Mouse (Mus musculus) retina, adult 2 months (tissue): ENCODE data around the gene Capn2.

ENCODE experiments used
- DNase-seq: peaks from one replicate; pipeline ENCODE4 v3.0.0-alpha.2; 2012; ENCODE audit warnings: low read depth, low spot score

Capn2 gene

DNA sequence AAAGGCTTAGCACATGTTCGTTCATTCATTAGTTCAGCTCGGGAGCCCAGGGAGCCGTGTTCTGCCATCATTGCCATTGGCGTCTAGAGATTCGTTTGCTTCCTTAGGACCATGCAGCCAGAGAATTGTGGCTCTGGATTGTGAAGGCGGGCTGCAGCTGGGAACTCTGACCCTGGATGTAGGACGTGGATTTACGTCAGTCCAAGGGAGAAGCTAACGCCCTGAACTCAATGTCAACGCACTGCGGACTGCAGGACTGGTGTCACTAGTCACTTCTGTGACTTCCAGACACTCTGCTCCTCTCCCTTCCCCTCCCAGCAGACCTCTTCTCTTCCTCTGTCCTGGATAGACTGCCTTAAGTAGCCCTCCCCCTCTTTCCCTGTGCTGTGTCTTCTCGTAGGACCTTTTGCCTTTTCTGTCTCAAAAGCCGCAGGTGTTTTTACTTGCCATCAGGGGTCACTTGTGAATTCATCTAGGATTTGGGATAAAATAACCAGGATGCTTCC, 9.9 kb upstream of the Capn2 start:
- DNase-seq, result no peak

DNA sequence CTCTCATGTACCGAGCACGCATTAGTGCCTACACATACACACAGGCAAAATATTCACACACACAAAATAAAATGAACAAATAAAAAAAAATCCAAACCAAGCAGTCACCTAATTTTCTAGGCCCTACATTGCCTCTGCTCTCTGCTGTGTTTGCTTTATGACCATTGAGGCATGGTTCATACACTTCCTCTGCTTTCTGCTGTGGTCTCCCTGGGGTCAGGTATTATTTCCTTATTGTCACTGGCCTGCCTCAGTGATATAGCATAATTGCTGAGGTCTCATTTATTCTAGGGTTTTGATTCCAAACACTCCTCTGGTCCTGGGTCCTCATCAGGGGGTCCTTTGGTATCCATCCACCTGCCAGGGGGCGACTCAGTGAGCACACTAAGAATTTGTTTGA, 8.2 kb upstream of the Capn2 start:
- no peak for DNase-seq

DNA sequence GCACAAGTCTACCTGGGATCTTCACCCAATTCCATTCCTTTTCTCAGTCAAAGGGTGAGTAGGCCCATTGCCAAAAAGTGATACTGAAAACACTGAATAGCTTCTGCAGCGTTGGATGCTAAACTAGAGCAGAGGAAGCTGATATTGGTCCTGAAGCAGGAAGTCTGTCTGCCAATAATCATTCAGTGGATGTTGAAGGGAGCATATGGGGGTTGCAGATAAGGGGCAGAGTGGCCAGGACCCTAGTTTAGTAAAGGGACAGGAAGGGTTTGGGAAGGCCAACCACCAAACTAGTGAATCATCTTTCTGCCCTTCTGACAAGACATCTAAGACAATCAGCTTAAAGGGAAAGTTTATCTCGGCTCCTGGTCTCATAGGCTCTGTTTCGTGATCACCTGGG, 6.3 kb upstream of the Capn2 start:
- DNase-seq, result no peak

DNA sequence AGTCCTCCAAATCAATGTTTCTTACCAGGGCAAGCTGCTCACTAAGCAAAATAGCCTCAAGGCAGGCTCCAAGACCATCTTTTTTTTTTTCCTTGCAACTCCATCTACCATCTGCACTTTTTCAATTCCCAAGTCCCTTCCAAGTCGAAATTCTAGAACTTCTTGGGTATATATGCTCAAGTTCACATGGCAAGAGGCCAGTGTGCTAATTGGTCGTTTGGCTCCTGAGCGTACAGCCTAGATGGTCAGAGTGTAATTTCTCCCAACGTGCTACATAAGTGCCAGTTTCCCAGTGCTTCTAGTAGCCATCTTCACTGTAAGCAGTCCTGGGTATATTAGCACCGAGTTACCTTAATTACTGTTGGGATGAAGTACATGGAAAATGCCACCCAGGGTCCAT, 5.6 kb upstream of the Capn2 start:
- DNase-seq, result no peak

DNA sequence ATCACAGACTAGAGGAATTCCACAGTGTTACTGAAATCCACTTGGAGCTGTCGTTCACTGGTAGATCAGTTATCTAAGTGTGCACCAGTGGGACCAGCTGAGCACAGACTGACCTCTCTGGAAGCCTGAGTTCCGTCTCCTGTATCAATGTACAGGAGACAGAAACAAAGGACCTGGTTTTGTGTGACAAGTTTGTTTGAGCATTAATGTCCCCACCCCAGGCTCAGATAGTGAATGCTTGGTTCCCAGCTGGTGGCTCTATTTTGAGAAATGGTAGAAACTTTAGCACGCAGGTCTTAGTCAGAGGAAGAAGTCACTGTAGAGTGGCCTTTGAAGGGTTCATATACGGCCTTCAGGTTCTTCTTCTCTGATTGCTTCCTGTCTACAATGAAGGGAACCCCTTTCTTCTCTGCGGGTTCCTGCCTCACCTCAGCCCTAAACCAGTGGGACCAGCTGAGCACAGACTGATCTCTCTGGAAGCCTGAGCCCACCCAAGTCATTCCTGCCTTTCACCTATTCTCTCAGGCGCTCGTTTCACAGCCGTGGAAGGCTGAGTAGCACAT, 3.6 kb upstream of the Capn2 start:
- DNase-seq, result no peak

DNA sequence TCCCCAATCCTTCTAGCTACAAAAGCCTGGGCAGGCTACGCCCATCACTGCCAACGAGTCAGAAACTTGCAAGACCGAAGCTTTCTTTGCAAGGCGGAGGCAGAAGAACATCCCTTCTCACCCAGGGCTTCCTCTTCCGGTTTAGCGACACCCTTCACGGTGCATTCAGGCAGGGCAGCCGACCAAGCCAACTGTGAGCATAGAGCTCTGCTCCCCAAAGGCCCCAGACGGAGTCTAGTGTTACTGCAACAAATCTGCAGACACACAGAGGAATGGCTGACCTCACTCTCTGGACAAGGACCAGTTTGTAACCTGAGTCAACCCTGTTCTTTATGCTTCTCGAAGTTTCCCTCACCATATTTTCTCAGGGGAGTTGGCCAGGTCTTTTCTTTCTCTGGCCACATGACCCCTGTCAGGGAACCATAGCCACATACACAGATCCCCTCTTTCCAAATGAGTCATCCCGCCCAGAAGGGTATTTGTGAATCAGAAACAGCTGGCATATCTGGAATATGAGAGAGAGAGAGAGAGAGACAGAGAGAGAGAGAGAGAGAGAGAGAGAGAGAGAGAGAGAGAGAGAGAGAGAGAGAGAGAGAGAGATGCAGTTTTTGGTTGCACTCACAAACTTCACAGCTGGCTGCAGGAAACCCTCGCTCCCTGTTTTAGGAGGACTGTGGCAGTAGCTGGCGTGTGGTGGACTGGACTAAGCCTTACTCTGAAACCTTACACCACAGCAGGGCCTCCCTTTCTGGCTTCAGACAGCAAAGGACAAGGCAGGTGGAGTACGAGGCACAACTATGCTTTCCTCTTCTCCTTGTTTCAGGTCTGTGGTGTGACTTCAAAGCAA, 2.9 kb upstream of the Capn2 start:
- no peak for DNase-seq

DNA sequence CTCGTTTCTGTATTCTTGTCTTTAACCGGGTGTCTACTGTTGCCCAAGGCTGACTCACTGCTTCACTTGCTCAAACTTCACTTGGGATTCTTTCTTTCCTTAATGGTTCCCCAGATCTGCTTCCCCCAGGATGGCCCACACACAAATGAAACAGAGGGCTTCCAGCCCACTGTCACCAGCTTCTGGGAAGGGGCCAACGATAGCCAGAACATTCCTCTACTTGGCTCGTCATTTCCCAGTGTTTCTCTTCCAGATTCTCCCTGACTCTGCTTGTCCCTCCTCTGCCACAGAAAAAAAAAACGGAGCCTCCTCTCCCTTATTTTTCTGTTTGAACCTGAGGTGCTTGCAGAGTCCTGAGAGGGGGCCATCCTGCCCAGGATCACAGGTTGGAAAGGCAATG, 1.9 kb upstream of the Capn2 start:
- no peak for DNase-seq

DNA sequence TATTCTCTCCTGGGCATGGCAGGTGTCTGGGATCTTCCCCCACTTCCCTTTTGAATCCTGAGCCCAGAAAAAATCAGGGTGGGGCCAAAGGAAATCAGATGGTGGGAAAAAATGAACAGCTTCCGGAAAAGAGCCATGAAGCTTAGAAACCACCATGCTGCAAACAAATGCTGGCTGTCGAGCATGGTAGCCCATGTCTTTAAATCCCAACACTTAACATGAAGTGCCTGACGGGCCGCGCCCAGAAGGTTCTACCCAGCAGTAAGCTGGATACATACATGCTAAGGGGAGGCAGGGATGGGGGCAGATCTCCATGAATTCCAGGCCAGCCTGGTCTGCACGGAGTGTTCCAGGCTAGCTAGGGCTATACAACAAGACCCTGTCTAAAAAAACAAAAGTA, 1.4 kb upstream of the Capn2 start:
- no peak for DNase-seq

DNA sequence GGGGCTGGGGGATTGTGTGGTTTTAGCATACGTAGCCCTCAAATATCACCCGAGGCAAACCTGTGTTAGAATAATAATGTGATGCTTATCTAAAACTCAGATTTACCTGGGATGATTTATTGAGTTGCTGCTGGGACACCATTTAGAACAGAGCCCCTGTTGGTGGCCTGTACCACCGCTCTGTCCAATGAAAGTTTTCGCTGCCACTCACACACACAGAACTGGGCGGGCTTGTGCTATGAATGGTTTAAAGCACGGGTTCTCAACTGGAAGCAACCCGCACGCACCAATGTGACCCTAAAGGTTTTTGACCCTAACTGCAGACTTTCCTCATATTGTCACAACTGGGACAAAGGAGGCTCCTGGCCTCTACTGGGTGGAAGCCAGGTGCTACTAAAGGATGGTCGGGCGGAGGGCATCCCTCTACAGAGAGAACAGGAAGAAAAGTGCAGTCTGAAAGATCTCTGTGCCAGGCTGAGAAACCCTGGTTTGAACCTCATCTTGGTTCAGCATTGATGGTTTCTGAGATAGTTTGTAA, 804 bp upstream of the Capn2 start:
- no peak for DNase-seq

DNA sequence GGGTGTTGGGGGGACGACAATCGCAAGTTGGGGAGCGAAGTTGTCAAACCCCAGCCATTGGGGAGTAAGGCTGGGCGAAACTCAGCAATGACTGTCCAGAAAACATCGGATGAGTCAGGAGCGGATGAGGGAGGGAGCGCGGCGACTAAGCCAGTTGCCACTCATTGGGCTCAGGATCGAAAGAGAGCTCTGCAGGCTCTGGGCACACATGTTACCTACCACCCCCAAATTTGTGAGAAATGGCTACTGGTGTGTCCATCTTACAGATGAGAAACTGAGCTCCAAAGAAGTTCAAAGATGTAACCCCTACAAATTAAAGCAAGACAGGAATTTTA, 236 bp upstream of the Capn2 start:
- no peak for DNase-seq

DNA sequence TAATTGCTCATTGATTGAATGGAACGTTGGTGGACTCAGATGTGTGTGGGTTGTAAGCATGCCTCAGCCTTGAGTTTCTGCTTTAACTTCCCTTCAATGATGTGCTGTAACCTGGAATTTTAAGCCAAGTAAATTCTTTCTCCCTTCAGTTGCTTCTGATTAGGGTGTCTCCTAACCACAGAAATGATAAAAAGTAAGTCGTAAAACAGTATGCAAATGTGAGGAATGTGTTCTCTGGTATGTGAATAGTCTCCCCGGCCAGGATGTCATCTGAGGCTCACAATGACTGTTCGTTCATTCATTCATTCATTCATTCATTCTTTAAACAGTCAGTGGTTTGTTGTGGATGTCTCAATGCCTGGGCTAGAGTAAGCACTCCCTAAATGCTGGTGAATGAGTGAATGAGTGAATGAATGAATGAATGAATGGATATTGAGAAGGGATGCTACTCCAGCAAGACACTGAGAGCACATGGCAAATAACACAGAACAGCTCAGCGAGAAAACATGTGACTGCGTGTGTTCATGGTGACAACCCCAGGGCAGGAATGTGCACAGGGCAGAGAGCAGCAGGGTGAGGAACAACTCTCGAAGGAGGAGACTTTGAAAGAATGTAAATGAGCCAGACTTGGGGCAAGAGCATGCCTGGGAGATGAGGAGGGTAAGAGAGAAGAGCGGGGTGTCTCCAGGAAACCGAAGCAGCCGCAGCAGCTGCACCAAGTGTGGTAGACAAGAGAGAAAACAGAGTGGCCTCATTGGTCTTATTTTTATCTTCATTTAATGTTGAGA, 2.4 kb downstream of the Capn2 start:
- no peak for DNase-seq

DNA sequence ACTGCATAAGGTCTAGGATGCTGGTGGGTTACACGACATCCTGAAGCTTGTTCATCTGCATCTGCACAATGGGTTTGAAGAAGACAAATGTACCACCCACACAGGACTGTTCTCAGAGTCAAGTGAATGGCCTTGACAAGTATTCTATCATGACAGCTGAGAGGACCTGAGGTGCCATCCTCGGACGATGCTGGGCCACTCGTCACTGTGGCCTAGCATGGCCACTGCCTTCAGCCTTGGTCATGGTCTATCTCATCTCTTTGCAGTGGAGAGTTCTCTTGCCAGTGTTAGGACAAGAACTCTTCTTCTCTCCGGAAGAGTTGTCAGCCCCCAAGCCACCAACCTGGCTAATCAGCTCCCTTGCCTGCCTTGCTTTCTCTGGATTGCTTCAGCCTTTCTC, 3.7 kb downstream of the Capn2 start:
- DNase-seq, result no peak

DNA sequence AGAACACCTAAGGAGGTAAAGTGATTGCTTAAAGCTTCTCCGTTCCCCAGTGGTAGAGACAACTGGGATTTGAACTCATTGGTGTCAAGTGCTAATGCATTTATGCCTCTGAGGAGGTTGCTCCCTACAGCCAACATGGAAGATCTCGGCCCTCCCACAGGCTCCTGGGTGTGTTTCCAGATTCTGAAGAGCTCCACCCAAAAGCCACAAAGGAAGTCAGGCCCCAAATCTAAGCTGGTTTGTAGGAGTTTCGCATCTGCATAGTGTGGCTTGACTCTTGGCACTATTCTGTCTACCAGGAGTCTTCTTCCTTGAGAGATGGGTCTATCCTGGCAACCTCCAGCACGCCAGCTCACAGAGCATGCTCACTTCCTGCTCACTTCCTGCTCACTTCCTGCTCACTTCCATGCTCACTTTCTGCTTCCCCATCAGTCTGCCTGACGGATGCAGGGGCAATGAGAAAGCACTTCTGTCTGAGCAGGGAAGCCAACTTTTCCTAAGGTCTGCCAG, 4.5 kb downstream of the Capn2 start:
- DNase-seq, result no peak

DNA sequence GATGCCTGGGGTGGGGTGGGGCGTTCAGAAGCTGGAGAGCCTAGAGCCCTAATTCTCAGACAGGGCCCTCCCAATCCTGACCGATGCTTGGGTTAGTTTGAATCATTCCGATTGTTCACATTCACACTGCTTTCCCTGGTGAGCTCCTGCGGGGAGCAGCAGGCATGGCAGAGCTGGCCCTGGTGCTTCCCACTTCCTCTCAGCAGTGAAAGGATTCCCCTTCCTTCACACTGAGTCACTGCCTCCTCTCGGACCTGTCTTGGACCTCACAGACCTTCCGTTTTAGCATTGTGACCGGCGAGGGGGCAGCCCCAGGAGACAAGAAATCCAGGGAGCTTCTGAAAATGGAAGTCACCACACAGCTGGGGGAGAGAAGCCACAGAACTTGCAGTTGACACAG, 5.6 kb downstream of the Capn2 start:
- DNase-seq, result no peak

DNA sequence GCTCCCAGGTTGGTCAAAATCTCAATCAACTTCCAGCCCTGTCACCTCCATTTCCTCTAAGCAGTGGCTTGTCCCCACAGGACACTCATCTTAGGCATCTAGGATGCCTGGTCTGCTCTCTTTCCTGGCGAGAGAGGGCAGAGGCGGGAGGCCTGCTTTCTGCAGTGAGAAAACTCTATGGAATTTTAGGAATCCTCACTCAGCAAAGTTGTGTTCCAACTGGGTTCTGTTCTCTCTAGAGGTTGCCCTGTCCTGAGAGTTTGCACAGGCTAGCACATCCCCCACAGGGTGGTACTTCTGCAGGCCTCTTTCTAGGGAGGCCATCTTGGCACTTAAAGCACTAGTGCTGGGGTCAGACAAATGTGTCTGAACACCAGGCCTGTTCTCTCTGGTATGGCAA, 6.3 kb downstream of the Capn2 start:
- DNase-seq, result no peak

DNA sequence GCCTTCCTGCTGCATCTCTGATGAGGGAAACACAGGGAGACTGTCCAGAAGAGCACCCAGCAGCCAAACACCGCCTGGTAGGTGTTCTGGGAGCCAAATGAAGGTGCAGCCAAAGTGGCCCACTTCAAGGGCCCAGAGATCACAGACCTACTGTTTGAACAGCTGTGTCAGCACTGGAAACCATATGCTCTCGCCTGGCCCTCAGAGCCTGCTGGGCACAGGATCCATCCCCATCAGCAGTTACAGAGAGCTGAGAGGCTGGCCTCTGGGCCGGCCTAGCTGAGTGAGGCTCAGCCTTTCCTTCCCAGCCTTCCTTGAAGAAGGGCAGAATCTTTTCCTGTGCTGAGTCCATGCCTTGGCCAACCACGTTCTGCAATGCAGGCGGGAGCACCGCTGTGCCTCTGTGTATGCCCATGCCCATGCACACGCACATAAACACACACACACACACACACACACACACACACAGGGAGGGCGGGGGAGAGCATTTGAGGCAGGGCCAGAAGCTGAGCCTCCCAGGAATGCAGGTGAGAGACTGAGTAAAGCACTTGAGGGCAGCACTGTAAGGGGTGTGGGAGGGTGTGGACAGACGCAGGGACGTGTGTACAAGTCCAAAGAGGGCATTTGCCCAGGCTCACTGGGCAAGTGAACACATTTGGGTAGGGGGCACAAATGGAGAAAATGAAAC, 8.2 kb downstream of the Capn2 start:
- DNase-seq, result no peak

DNA sequence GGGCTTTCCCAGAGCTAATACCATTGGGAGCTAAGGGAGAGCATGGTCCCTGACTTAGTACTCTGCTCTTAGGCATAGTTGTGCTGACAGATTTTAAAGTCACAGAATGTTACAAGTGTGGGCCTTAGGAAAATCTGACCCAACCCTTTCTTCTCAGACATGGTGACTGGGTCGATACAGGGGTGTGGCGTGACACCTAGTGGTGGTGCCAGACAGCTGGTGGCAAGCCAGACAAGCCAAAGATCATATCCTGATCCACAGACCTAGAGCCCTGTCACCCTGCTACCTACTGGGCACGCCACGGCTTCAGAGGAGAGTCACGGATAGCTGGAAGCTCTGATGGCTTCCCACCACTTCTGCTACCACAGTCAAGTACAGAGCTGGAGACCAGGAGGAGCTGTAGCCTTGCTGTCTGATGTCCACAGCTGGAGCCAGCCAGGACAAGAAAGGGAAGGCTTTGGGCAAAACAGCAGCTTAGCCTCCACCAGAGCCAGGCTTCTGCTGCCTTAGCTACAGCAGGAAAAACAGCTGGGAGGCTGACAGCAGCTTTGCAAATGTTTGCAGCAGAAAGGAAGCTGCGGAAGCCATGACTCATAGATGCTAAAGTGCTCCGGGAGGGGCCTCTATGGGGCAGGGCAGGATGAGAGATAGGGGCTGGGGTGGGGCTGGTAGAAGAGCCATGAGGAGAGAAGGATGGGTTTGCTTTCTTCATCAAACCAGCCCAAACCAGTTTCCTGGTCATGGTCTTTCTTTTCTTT, 11.0 kb downstream of the Capn2 start:
- no peak for DNase-seq

DNA sequence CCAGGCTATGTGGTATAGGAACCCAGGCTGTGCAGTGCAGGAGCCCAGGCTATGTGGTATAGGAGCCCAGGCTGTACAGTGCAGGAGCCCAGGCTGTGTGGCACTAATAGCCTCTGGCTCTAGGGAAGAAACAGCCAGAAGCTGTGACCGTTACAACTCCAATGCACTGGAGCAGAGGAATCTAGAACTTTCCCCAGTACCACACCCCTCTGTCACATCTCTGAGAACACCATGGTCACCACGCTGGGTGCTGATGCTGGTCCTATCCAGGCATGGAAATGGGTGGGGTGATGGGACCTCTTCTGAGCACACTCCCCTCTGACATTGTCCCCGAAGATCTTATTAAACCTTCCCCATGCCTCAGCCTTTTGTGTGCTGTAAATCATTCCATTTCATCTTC, 12.1 kb downstream of the Capn2 start:
- DNase-seq, result no peak

DNA sequence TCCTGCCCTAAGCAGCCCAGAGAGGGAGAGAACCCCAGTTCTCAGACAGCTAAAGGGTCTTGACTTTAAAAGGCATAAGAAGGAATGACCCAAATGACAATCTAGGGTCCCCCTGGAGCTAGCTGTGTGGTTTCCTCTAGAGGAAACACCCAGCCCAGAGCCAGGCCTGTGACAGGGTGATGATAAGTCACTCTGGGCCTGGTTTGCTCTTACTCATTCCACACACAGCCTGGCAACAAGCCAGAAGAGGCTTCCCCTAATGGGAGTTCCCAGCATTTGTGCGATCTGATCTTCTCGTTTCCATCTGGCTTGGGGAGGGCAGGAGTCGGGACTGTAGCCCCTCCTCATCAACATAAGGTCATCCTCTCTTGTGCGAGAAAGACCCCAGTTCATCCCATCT, 13.2 kb downstream of the Capn2 start:
- DNase-seq, result no peak

DNA sequence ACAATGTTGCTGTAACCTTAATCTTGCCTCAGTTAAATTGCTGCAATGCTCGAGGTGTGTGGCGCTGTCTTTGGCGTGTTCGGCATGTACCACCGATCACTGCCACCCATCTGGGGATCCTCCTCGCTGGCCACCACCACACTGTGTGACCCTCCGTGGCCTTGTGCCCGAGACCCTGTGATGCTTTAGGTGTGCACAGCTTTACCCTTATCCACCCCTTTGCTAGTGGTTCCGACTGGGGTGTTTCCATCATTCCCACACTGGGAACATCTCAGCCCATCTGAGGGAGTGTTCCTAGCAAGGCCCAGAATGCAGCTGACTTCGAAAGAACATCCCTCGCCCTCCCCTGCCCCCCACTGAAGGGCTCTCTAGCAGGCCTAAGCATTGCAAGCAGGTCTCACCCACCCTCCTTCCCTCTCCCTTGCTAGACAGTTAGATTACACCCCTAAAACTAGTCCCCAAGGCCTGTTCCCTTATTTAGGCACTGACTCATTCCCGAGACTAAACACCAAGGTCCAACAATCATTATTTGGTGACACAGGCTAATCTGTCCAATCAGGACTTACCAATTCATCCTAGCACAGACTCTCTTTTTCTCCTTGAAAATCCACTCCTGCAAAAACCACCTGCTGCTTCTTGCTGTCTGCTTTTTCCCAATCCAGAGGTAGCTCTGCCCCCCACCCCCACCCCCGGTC, 14.1 kb downstream of the Capn2 start:
- no peak for DNase-seq
